Mouse (Mus musculus) stomach, postnatal 0 days (tissue): ENCODE results near the gene Dynlt1a.
"Not testable (repeated sequence)": the region's sequence is repeated elsewhere in the genome, so short reads cannot be mapped to it uniquely, and the experiment has no call there.

Source experiments
- CTCF ChIP-seq: IDR thresholded peaks from 2 replicates; pipeline ENCODE4 v1.5.1; 2016; ENCODE audit warnings: antibody characterized with exemption, low read depth, mild to moderate bottlenecking, moderate library complexity
- EP300 ChIP-seq: optimal IDR thresholded peaks from 2 replicates; pipeline ENCODE3; 2016; ENCODE audit warnings: antibody characterized with exemption

- TF ChIP-seq CTCF, EP300: not testable (repeated sequence)
Measured at GRCm38 (mm10) chr17:6279772-6280171, 37.5 kb downstream of the Dynlt1a start.
